Mouse (Mus musculus) liver, embryonic 12.5 days (tissue): Measurements from ENCODE around the gene Gars. TPM values are rescaled to one million over a fixed set of nuclear protein-coding genes. Genes with fewer than 3 reads are reported as not detected.

Experiments used
- ATAC-seq: fragments of 200-750 bp; cut with Nextera tagmentation; 2 replicates; pipeline ENCODE4 v1.8.0; 2017; ENCODE audit warnings: moderate number of reproducible peaks, mild to moderate bottlenecking, moderate library complexity
- H3K27ac ChIP-seq: fragments of 300-500 bp; sonication (generic); 2 replicates; pipeline ENCODE4 v1.5.1; 2016; ENCODE audit warnings: mild to moderate bottlenecking
- H3K27me3 ChIP-seq: fragments of 300-500 bp; sonication (generic); replicated peaks from 2 replicates; pipeline ENCODE4 v1.6.1; 2016; ENCODE audit warnings: mild to moderate bottlenecking, moderate library complexity
- H3K36me3 ChIP-seq: fragments of 300-500 bp; sonication (generic); 2 replicates; pipeline ENCODE4 v1.6.1; 2016; ENCODE audit warnings: mild to moderate bottlenecking, moderate library complexity
- H3K4me1 ChIP-seq: fragments of 300-500 bp; sonication (generic); 2 replicates; pipeline ENCODE4 v1.6.1; 2016
- H3K4me2 ChIP-seq: fragments of 300-500 bp; sonication (generic); 2 replicates; pipeline ENCODE4 v1.6.1; 2016; ENCODE audit warnings: mild to moderate bottlenecking, moderate library complexity
- H3K4me3 ChIP-seq: fragments of 300-500 bp; sonication (generic); 2 replicates; pipeline ENCODE4 v1.5.1; 2016; ENCODE audit warnings: mild to moderate bottlenecking, moderate library complexity
- H3K9ac ChIP-seq: fragments of 300-500 bp; sonication (generic); 2 replicates; pipeline ENCODE4 v1.6.1; 2016; ENCODE audit warnings: mild to moderate bottlenecking, moderate library complexity
- H3K9me3 ChIP-seq: fragments of 300-500 bp; sonication (generic); replicated peaks from 2 replicates; pipeline ENCODE4 v1.6.1; 2016; ENCODE audit warnings: mild to moderate bottlenecking, moderate library complexity
- WGBS: fragments of 180-500 bp; shearing (Covaris S2); methylation state at CpG from one replicate; pipeline ENCODE4 v1.1.7; 2016; ENCODE audit not compliant: insufficient replicate concordance; 5-methylcytosine and 5-hydroxymethylcytosine counted together
- polyA plus RNA-seq: library from polyadenylated mRNA; unstranded; fragments of >200 nt; fragmentation: Nextera tagmentation; extraction: Ambion mirVana; gene quantifications from 2 replicates; pipeline ENCODE4 v1.2.1, GENCODE M21; 2016

Gene Gars
- polyA plus RNA-seq, result 171 and 176 TPM in 2 replicates

GRCm38 (mm10) chr6:55037799-55038670, at the start of gene Gars:
Gene Gars (plus strand): TSS chr6:55038007.
- H3K9me3 ChIP-seq, result 0 out of 2 replicates have a peak, but pooled peaks cover 3% of the 10 kb centered on the region
- H3K4me1 ChIP-seq, result peaks cover 38% of the 10 kb centered on the region
- peak within 1 kb of the TSS; percentile 72 for H3K4me2 ChIP-seq
- WGBS, result under 1% methylated on average over 87 of the region's 87 CpGs
- H3K27me3 ChIP-seq, result peaks cover 5% of the 10 kb centered on the region; the same call in 1 of the 2 replicates
- H3K4me3 ChIP-seq, result peak within 1 kb of the TSS; percentile 97
- peak within 1 kb of the TSS; percentile 98 for H3K27ac ChIP-seq
- H3K9ac ChIP-seq, result peak within 1 kb of the TSS; percentile 98
- H3K36me3 ChIP-seq, result peaks cover 8% of the 10 kb centered on the region
- ATAC-seq, result peak; percentile 94

GRCm38 (mm10) chr6:54988141-54988540, 49.7 kb upstream of the Gars start:
- WGBS, result 76% methylated on average over 6 of the region's 6 CpGs
- no peaks in the 10 kb centered on the region for H3K27me3 ChIP-seq

GRCm38 (mm10) chr6:54991189-54991588, 46.6 kb upstream of the Gars start:
- Histone ChIP-seq H3K4me1 (peaks cover 24% of the 10 kb centered on the region), H3K4me3 (no peak overlapping the region), H3K9ac (0 out of 2 replicates have a peak overlapping the region, but pooled peaks have one; percentile 7), H3K36me3 (no peaks in the 10 kb centered on the region), H3K9me3 (no peaks in the 10 kb centered on the region), H3K4me2 (peak overlapping the region; percentile 98), H3K27me3 (no peaks in the 10 kb centered on the region), H3K27ac (no peak overlapping the region)
- ATAC-seq, result no peak
- WGBS, result 28% methylated on average over 2 of the region's 2 CpGs

More at GRCm38 (mm10) chr6:54988141-54988540, 49.7 kb upstream of the Gars start:
- Histone ChIP-seq H3K27ac (no peak overlapping the region), H3K4me1 (peaks cover 20% of the 10 kb centered on the region), H3K4me2 (no peak overlapping the region), H3K4me3 (no peak overlapping the region), H3K36me3 (no peaks in the 10 kb centered on the region), H3K9ac (no peak overlapping the region), H3K9me3 (no peaks in the 10 kb centered on the region)
- no peak for ATAC-seq

GRCm38 (mm10) chr6:54992141-54992540, 45.7 kb upstream of the Gars start:
- no peak overlapping the region for H3K27ac ChIP-seq

GRCm38 (mm10) chr6:54992734-54993260, 45.0 kb upstream of the Gars start, which contains the start of gene Ggct:
Gene Ggct (minus strand): TSS chr6:54992950.
- ATAC-seq, result peak; percentile 99
- peak within 1 kb of the TSS; percentile 64 for H3K4me3 ChIP-seq
- H3K9me3 ChIP-seq, result no peaks in the 10 kb centered on the region
- H3K27ac ChIP-seq, result no peak within 1 kb of the TSS; the same call in 1 of the 2 replicates
- WGBS, result under 1% methylated on average over 41 of the region's 41 CpGs
- peaks cover 24% of the 10 kb centered on the region for H3K4me1 ChIP-seq
- H3K9ac ChIP-seq, result peak within 1 kb of the TSS; percentile 67
- peak within 1 kb of the TSS; percentile 98 for H3K4me2 ChIP-seq
- no peaks in the 10 kb centered on the region for H3K36me3 ChIP-seq
- H3K27me3 ChIP-seq, result no peaks in the 10 kb centered on the region

More at GRCm38 (mm10) chr6:54992141-54992540, 45.7 kb upstream of the Gars start:
- under 1% methylated on average over 7 of the region's 7 CpGs for WGBS
- no peak for ATAC-seq
- H3K27me3 ChIP-seq, result no peaks in the 10 kb centered on the region
- H3K4me2 ChIP-seq, result peak overlapping the region; percentile 98
- H3K36me3 ChIP-seq, result no peaks in the 10 kb centered on the region
- H3K9me3 ChIP-seq, result no peaks in the 10 kb centered on the region
- peaks cover 24% of the 10 kb centered on the region for H3K4me1 ChIP-seq
- peak overlapping the region; percentile 64 for H3K4me3 ChIP-seq
- H3K9ac ChIP-seq, result peak overlapping the region; percentile 67

DNA sequence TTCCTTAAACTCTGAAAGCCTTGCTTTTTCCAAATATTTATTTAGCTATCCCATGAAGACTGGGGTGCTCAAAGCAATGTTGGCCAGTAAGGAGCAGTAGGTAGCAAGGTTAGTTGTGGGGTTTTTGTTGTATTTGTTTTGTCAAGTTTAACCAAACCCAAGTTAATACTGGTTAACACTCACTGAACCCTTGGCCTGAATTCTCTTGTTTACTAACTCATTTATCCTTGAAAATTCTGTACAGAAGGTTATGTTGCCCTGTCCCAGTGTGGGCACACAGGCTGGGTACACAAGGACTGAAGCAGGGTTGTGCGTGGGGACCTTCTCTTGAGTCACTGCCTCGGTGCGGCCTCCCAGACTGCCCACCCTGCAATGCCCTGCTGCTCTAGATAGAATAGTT, 41.4 kb upstream of the Gars start:
- H3K4me1 ChIP-seq, result peaks cover 19% of the 10 kb centered on the region
- 71% methylated on average over 3 of the region's 3 CpGs for WGBS
- H3K9ac ChIP-seq, result no peak overlapping the region
- 0 out of 2 replicates have a peak, but pooled peaks cover 3% of the 10 kb centered on the region for H3K27me3 ChIP-seq
- no peaks in the 10 kb centered on the region for H3K36me3 ChIP-seq
- H3K4me3 ChIP-seq, result no peak overlapping the region
- H3K4me2 ChIP-seq, result no peak overlapping the region
- no peaks in the 10 kb centered on the region for H3K9me3 ChIP-seq
- no peak overlapping the region for H3K27ac ChIP-seq
- no peak for ATAC-seq

- no peak overlapping the region for H3K9ac ChIP-seq
- H3K27ac ChIP-seq, result no peak overlapping the region
- H3K9me3 ChIP-seq, result no peaks in the 10 kb centered on the region
- ATAC-seq, result no peak
- no peak overlapping the region for H3K4me2 ChIP-seq
- H3K4me1 ChIP-seq, result peaks cover 6% of the 10 kb centered on the region
- H3K4me3 ChIP-seq, result no peak overlapping the region
- 71% methylated on average over 6 of the region's 6 CpGs for WGBS
- H3K27me3 ChIP-seq, result 0 out of 2 replicates have a peak, but pooled peaks cover 5% of the 10 kb centered on the region
- no peaks in the 10 kb centered on the region for H3K36me3 ChIP-seq
These were observed 40.1 kb upstream of the Gars start for GRCm38 (mm10) chr6:54997726-54998125.

GRCm38 (mm10) chr6:55001320-55001719, 36.5 kb upstream of the Gars start:
- Histone ChIP-seq H3K4me1 (no peaks in the 10 kb centered on the region), H3K27me3 (0 out of 2 replicates have a peak, but pooled peaks cover 5% of the 10 kb centered on the region), H3K9ac (no peak overlapping the region), H3K4me2 (no peak overlapping the region), H3K9me3 (no peaks in the 10 kb centered on the region), H3K4me3 (no peak overlapping the region), H3K36me3 (no peaks in the 10 kb centered on the region), H3K27ac (no peak overlapping the region)
- ATAC-seq, result no peak
- 56% methylated on average over 4 of the region's 4 CpGs for WGBS

- WGBS, result 56% methylated on average over 4 of the region's 4 CpGs
- H3K4me1 ChIP-seq, result no peaks in the 10 kb centered on the region
- no peak overlapping the region for H3K9ac ChIP-seq
These were observed 35.4 kb upstream of the Gars start for GRCm38 (mm10) chr6:55002438-55002837.

GRCm38 (mm10) chr6:55003559-55003958, 34.2 kb upstream of the Gars start:
- Histone ChIP-seq H3K9ac (no peak overlapping the region), H3K27me3 (0 out of 2 replicates have a peak, but pooled peaks cover 8% of the 10 kb centered on the region), H3K4me2 (no peak overlapping the region), H3K4me3 (no peak overlapping the region), H3K36me3 (no peaks in the 10 kb centered on the region), H3K27ac (no peak overlapping the region), H3K4me1 (no peaks in the 10 kb centered on the region), H3K9me3 (no peaks in the 10 kb centered on the region)
- ATAC-seq, result no peak
- WGBS, result 37% methylated on average over 4 of the region's 4 CpGs

More at GRCm38 (mm10) chr6:55002438-55002837, 35.4 kb upstream of the Gars start:
- Histone ChIP-seq H3K9me3 (no peaks in the 10 kb centered on the region), H3K27me3 (0 out of 2 replicates have a peak, but pooled peaks cover 5% of the 10 kb centered on the region), H3K4me3 (no peak overlapping the region), H3K4me2 (no peak overlapping the region), H3K36me3 (no peaks in the 10 kb centered on the region), H3K27ac (no peak overlapping the region)
- no peak for ATAC-seq

GRCm38 (mm10) chr6:55008401-55008800, 29.4 kb upstream of the Gars start:
- no peak overlapping the region for H3K9ac ChIP-seq
- H3K27me3 ChIP-seq, result peaks cover 18% of the 10 kb centered on the region
- ATAC-seq, result no peak
- H3K4me3 ChIP-seq, result no peak overlapping the region
- H3K27ac ChIP-seq, result no peak overlapping the region
- H3K9me3 ChIP-seq, result no peaks in the 10 kb centered on the region
- no peak overlapping the region for H3K4me2 ChIP-seq
- H3K36me3 ChIP-seq, result no peaks in the 10 kb centered on the region
- no peaks in the 10 kb centered on the region for H3K4me1 ChIP-seq
- 64% methylated on average over 8 of the region's 8 CpGs for WGBS
